Mouse (Mus musculus) myocyte (in vitro differentiated cells): Measurements from ENCODE around the gene Cdkn1b.

Source experiments
- E2F4 ChIP-seq: IDR thresholded peaks from one replicate; pipeline ENCODE4 v1.6.1; 2011; ENCODE audit warnings: mild to moderate bottlenecking, control low read depth, moderate library complexity; ENCODE audit not compliant: insufficient read depth
- MAX ChIP-seq: IDR thresholded peaks from one replicate; pipeline ENCODE4 v1.6.1; 2011; ENCODE audit warnings: low read depth, mild to moderate bottlenecking, control low read depth
- MYOD1 ChIP-seq, 3 experiments: IDR thresholded peaks; one replicate each; pipeline ENCODE4 v1.6.1; 2011; ENCODE audit warnings: control low read depth in 2 of 3, low read depth in 2 of 3, mild to moderate bottlenecking in 2 of 3, moderate library complexity in 1 of 3; ENCODE audit not compliant: insufficient read length in 2 of 3, control insufficient read depth in 1 of 3
- MYOG ChIP-seq, 3 experiments: IDR thresholded peaks; one replicate each; pipeline ENCODE4 v1.6.1; 2011; ENCODE audit warnings: control low read depth in 2 of 3, low read depth in 2 of 3, mild to moderate bottlenecking in 2 of 3; ENCODE audit not compliant: insufficient read length in 2 of 3, control insufficient read depth in 1 of 3, insufficient read depth in 1 of 3
- POLR2A ChIP-seq: IDR thresholded peaks from one replicate; pipeline ENCODE4 v1.6.1; 2011; ENCODE audit warnings: low read depth, mild to moderate bottlenecking, control low read depth, moderate library complexity; ENCODE audit not compliant: insufficient read length
- POLR2AphosphoS2 ChIP-seq: IDR thresholded peaks from one replicate; pipeline ENCODE4 v1.6.1; 2011; ENCODE audit warnings: low read depth, control low read depth; ENCODE audit not compliant: insufficient read length
- TCF12 ChIP-seq: IDR thresholded peaks from one replicate; pipeline ENCODE4 v1.6.1; 2011; ENCODE audit warnings: mild to moderate bottlenecking, control low read depth; ENCODE audit not compliant: poor library complexity, insufficient read depth, severe bottlenecking
- USF1 ChIP-seq: IDR thresholded peaks from one replicate; pipeline ENCODE4 v1.6.1; 2011; ENCODE audit warnings: low read depth, mild to moderate bottlenecking, control low read depth, moderate library complexity

DNA sequence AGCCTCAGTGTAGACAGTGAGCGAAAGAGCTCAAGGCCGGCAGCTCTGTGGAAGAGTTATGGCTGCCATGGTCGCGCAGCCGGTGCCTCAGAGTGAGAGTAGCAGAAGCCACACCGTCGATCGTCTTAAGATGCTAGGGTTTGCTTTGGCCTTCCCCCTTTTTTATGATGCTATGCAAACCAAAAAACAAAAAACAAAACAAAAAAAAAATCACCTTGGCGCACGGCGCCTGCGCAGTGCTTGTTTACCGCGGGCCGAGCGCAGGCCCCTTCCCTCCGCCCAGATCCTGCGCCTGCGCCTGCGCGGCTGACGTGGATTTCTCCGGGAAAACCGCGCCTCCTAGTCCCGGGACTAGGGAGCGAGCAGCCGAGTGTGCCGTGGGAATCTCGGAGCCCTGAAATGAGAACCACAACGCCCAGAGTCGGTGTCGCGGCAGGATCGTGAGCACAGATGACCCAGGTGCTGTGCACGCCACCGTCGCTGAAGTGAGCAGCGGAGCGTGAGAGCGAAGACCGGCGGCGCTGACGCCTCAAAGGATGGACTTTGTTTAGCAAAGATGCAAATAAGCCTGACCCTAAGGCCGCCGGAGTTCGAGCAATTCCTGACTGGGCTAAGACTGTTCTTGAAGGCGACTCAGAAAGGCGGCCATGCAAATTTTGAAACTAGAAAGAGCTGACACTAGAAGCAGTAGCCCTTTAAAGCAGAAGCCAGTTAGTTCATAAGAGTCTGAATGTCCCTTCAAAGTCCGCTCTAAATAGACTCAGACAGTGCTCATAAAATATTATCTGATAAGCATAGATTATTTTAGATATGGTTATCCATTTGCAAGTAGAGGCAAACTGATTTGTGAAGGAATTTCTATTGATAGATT, 21.9 kb upstream of the Cdkn1b start, which contains the start of gene Gpr19:
- no peak for TF ChIP-seq MYOG (IDR thresholded peaks at IDR 0.05; ENCODE audit: control insufficient read depth in 1 of 3, insufficient read depth in 1 of 3, insufficient read length in 2 of 3, low read depth in 2 of 3)
- peak; percentile 95 for TF ChIP-seq POLR2A
- TF ChIP-seq MYOD1 (IDR thresholded peaks at IDR 0.05; ENCODE audit: control insufficient read depth in 1 of 3, insufficient read length in 2 of 3, low read depth in 2 of 3), result no peak
- TF ChIP-seq TCF12, result no peak
- no peak for TF ChIP-seq MAX
- TF ChIP-seq POLR2AphosphoS2, result peak; percentile 94
- TF ChIP-seq USF1, result no peak
- TF ChIP-seq E2F4, result no peak
